Mouse (Mus musculus): Measurements from ENCODE around the gene Usp53. TPM values are rescaled to one million over a fixed set of nuclear protein-coding genes. Genes with fewer than 3 reads are reported as not detected.
A peak's percentile ranks its signal among the peaks of the same experiment; 100 is the strongest.

Usp53 gene
- polyA plus RNA-seq, 1 experiment from 2014 or later, result 5.4 TPM

GRCm38 (mm10) chr3:122929723-122930122 lies 54.6 kb downstream of the Usp53 start:
- no peak overlapping the region for H3K27ac ChIP-seq
- no peak overlapping the region for H3K4me3 ChIP-seq
- DNase-seq (ENCODE audit: low spot score), result no peak
- peaks cover 25% of the 10 kb centered on the region for H3K36me3 ChIP-seq
- H3K4me1 ChIP-seq, result peaks cover 6% of the 10 kb centered on the region; the same call in 1 of the 2 replicates
- WGBS, result 92% methylated on average over 6 of the region's 6 CpGs
- no peaks in the 10 kb centered on the region for H3K27me3 ChIP-seq (ENCODE audit: low read depth, poor library complexity, severe bottlenecking)
- H3K9me3 ChIP-seq (replicated peaks), result no peaks in the 10 kb centered on the region

- no peaks in the 10 kb centered on the region for H3K9me3 ChIP-seq (replicated peaks)
- peaks cover 6% of the 10 kb centered on the region; the same call in 1 of the 2 replicates for H3K4me1 ChIP-seq
- H3K4me3 ChIP-seq, result peak within 1 kb of the TSS; percentile 62
- WGBS, result 1% methylated on average over 66 of the region's 68 CpGs
- H3K27me3 ChIP-seq (ENCODE audit: low read depth, poor library complexity, severe bottlenecking), result no peaks in the 10 kb centered on the region
- peaks cover 17% of the 10 kb centered on the region for H3K36me3 ChIP-seq
- peak; percentile 98 for DNase-seq (ENCODE audit: low spot score)
- H3K27ac ChIP-seq, result peak within 1 kb of the TSS; percentile 85
Observed at GRCm38 (mm10) chr3:122924009-122924914, 60.0 kb downstream of the Usp53 start, which contains the start of gene 1810037I17Rik. TSS of gene 1810037I17Rik (plus strand) at chr3:122924203.

GRCm38 (mm10) chr3:122923147-122923546 lies 61.2 kb downstream of the Usp53 start:
- peak overlapping the region; percentile 62 for H3K4me3 ChIP-seq
- H3K27ac ChIP-seq, result no peak overlapping the region
- WGBS, result 74% methylated on average over 7 of the region's 7 CpGs

GRCm38 (mm10) chr3:122921676-122922527 lies 62.4 kb downstream of the Usp53 start:
- no peak for DNase-seq (ENCODE audit: low spot score)
- Histone ChIP-seq H3K4me3 (no peak overlapping the region), H3K4me1 (peaks cover 6% of the 10 kb centered on the region; the same call in 1 of the 2 replicates), H3K27ac (no peak overlapping the region), H3K36me3 (peaks cover 9% of the 10 kb centered on the region), H3K9me3 (replicated peaks) (no peaks in the 10 kb centered on the region), H3K27me3 (ENCODE audit: low read depth, poor library complexity, severe bottlenecking) (no peaks in the 10 kb centered on the region)
- WGBS, result 94% methylated on average over 8 of the region's 8 CpGs

More at GRCm38 (mm10) chr3:122923147-122923546, 61.2 kb downstream of the Usp53 start:
- H3K27me3 ChIP-seq (ENCODE audit: low read depth, poor library complexity, severe bottlenecking), result no peaks in the 10 kb centered on the region
- H3K36me3 ChIP-seq, result peaks cover 17% of the 10 kb centered on the region
- H3K9me3 ChIP-seq (replicated peaks), result no peaks in the 10 kb centered on the region
- DNase-seq (ENCODE audit: low spot score), result no peak
- peaks cover 6% of the 10 kb centered on the region; the same call in 1 of the 2 replicates for H3K4me1 ChIP-seq

- no peak overlapping the region for H3K4me3 ChIP-seq
- no peaks in the 10 kb centered on the region for H3K9me3 ChIP-seq (replicated peaks)
- no peaks in the 10 kb centered on the region for H3K27me3 ChIP-seq (ENCODE audit: low read depth, poor library complexity, severe bottlenecking)
- H3K36me3 ChIP-seq, result no peaks in the 10 kb centered on the region
- DNase-seq (ENCODE audit: low spot score), result no peak
- peaks cover 6% of the 10 kb centered on the region; the same call in 1 of the 2 replicates for H3K4me1 ChIP-seq
- no peak overlapping the region for H3K27ac ChIP-seq
- 69% methylated on average over 8 of the region's 8 CpGs for WGBS
Observed at GRCm38 (mm10) chr3:122920572-122921435, 63.5 kb downstream of the Usp53 start.

- WGBS, result 84% methylated on average over 8 of the region's 8 CpGs
- Histone ChIP-seq H3K4me1 (no peaks in the 10 kb centered on the region), H3K9me3 (replicated peaks) (no peaks in the 10 kb centered on the region), H3K27me3 (ENCODE audit: low read depth, poor library complexity, severe bottlenecking) (no peaks in the 10 kb centered on the region), H3K27ac (no peak within 1 kb of the TSS), H3K36me3 (no peaks in the 10 kb centered on the region), H3K4me3 (no peak within 1 kb of the TSS)
- no peak for DNase-seq (ENCODE audit: low spot score)
Observed at GRCm38 (mm10) chr3:122919260-122919659, 65.0 kb downstream of the Usp53 start, which contains the start of gene Gm10959. TSS of gene Gm10959 (minus strand) at chr3:122919360.

- no peak for DNase-seq (ENCODE audit: low spot score)
- 88% methylated on average over 2 of the region's 2 CpGs for WGBS
- Histone ChIP-seq H3K4me1 (no peaks in the 10 kb centered on the region), H3K4me3 (no peak overlapping the region), H3K27me3 (ENCODE audit: low read depth, poor library complexity, severe bottlenecking) (no peaks in the 10 kb centered on the region), H3K36me3 (no peaks in the 10 kb centered on the region), H3K27ac (no peak overlapping the region), H3K9me3 (replicated peaks) (no peaks in the 10 kb centered on the region)
Observed at GRCm38 (mm10) chr3:122918672-122919071, 65.6 kb downstream of the Usp53 start.

- no peak overlapping the region for H3K27ac ChIP-seq
- 88% methylated on average over 6 of the region's 6 CpGs for WGBS
- H3K4me3 ChIP-seq, result no peak overlapping the region
- no peaks in the 10 kb centered on the region for H3K36me3 ChIP-seq
- no peak for DNase-seq (ENCODE audit: low spot score)
- H3K9me3 ChIP-seq (replicated peaks), result no peaks in the 10 kb centered on the region
- no peaks in the 10 kb centered on the region for H3K27me3 ChIP-seq (ENCODE audit: low read depth, poor library complexity, severe bottlenecking)
- no peaks in the 10 kb centered on the region for H3K4me1 ChIP-seq
Observed at GRCm38 (mm10) chr3:122916191-122916680, 68.1 kb downstream of the Usp53 start.

GRCm38 (mm10) chr3:122915493-122915892 lies 68.8 kb downstream of the Usp53 start:
- Histone ChIP-seq H3K9me3 (replicated peaks) (no peaks in the 10 kb centered on the region), H3K4me3 (no peak overlapping the region), H3K36me3 (no peaks in the 10 kb centered on the region), H3K27me3 (ENCODE audit: low read depth, poor library complexity, severe bottlenecking) (no peaks in the 10 kb centered on the region), H3K27ac (no peak overlapping the region), H3K4me1 (no peaks in the 10 kb centered on the region)
- DNase-seq (ENCODE audit: low spot score), result no peak
- WGBS, result 90% methylated on average over 5 of the region's 5 CpGs

GRCm38 (mm10) chr3:122907841-122908240 lies 76.5 kb downstream of the Usp53 start:
- Histone ChIP-seq H3K27ac (no peak overlapping the region), H3K36me3 (no peaks in the 10 kb centered on the region), H3K9me3 (replicated peaks) (no peaks in the 10 kb centered on the region), H3K4me1 (no peaks in the 10 kb centered on the region), H3K4me3 (no peak overlapping the region), H3K27me3 (ENCODE audit: low read depth, poor library complexity, severe bottlenecking) (no peaks in the 10 kb centered on the region)
- WGBS, result 94% methylated on average over 2 of the region's 2 CpGs
- no peak for DNase-seq (ENCODE audit: low spot score)

GRCm38 (mm10) chr3:122903746-122904433 lies 80.4 kb downstream of the Usp53 start:
- DNase-seq (ENCODE audit: low spot score), result peak; percentile 58
- Histone ChIP-seq H3K4me1 (no peaks in the 10 kb centered on the region), H3K36me3 (no peaks in the 10 kb centered on the region), H3K27me3 (ENCODE audit: low read depth, poor library complexity, severe bottlenecking) (no peaks in the 10 kb centered on the region), H3K27ac (no peak overlapping the region), H3K4me3 (no peak overlapping the region), H3K9me3 (replicated peaks) (no peaks in the 10 kb centered on the region)
- WGBS, result 46% methylated on average over 12 of the region's 12 CpGs
